Mouse (Mus musculus) neutrophil, adult 83 days (primary cell): ENCODE data around the gene Gm39653. TPM values are rescaled to one million over a fixed set of nuclear protein-coding genes. Genes with fewer than 3 reads are reported as not detected.

ENCODE experiments used
- total RNA-seq, 2 experiments: library from RNA; stranded (reverse); gene quantifications; one replicate each; pipeline ENCODE4 v1.2.4; 2023

Gm39653 gene
- not detected for total RNA-seq

GRCm38 (mm10) chr1:63615668-63616067 is at the start of gene Gm39653:
Gene Gm39653 (plus strand): TSS chr1:63615968.

Other genes with a start within 250 kb of the Gm39653 start
- under 1 TPM in 1 of 2 experiments, not detected in 1; 0.73 TPM for gene Adam23, start 170.1 kb upstream of the Gm39653 start, total RNA-seq
- not detected for gene Dytn, start 71.0 kb downstream of the Gm39653 start, total RNA-seq
- gene Mdh1b, start 114.3 kb downstream of the Gm39653 start, total RNA-seq = not detected
- gene Fastkd2, start 114.6 kb downstream of the Gm39653 start, total RNA-seq = 10 to 100 TPM in 1 of 2 experiments, 1 to 10 TPM in 1; 6.2 to 14.3 TPM
- gene 4933402D24Rik, start 153.3 kb downstream of the Gm39653 start, total RNA-seq = not detected